Mouse (Mus musculus): Measurements from ENCODE around the gene Uchl5.

- TF ChIP-seq CTCF (IDR thresholded peaks at IDR 0.05; ENCODE audit: borderline replicate concordance, control insufficient read depth, extremely low read depth, insufficient read depth, low read length, poor library complexity) (no peak), POLR2A (IDR thresholded peaks at IDR 0.05; ENCODE audit: control insufficient read depth, extremely low read depth, insufficient read depth, low read length, poor library complexity) (no peak)
These were observed 78.6 kb downstream of the Uchl5 start for GRCm38 (mm10) chr1:143855706-143856105.
